Mouse (Mus musculus): Measurements from ENCODE around the gene Nr5a2.

Gene Nr5a2

GRCm38 (mm10) chr1:136948511-136949275 is 11.6 kb downstream of the Nr5a2 start:
- no peak for DNase-seq

GRCm38 (mm10) chr1:136948127-136948422 is 12.2 kb downstream of the Nr5a2 start:
- DNase-seq = no peak

GRCm38 (mm10) chr1:136947394-136948126 is 12.7 kb downstream of the Nr5a2 start:
- no peak for DNase-seq

GRCm38 (mm10) chr1:136946806-136947393 is 13.3 kb downstream of the Nr5a2 start:
- DNase-seq = no peak

- DNase-seq = no peak
Observed at GRCm38 (mm10) chr1:136946404-136946803, 13.8 kb downstream of the Nr5a2 start.

- DNase-seq = no peak
Observed at GRCm38 (mm10) chr1:136945876-136946275, 14.4 kb downstream of the Nr5a2 start.

- DNase-seq = no peak
Observed at GRCm38 (mm10) chr1:136945426-136945825, 14.8 kb downstream of the Nr5a2 start.

- DNase-seq = no peak
Observed at GRCm38 (mm10) chr1:136940603-136941002, 19.6 kb downstream of the Nr5a2 start.

- no peak for DNase-seq
Observed at GRCm38 (mm10) chr1:136939220-136939619, 21.0 kb downstream of the Nr5a2 start.

GRCm38 (mm10) chr1:136935960-136936324 is 24.3 kb downstream of the Nr5a2 start:
- DNase-seq = no peak

GRCm38 (mm10) chr1:136935316-136935959 is 24.8 kb downstream of the Nr5a2 start:
- DNase-seq = no peak

- no peak for DNase-seq
Observed at GRCm38 (mm10) chr1:136934051-136934450, 26.2 kb downstream of the Nr5a2 start.

- no peak for DNase-seq
Observed at GRCm38 (mm10) chr1:136931026-136931425, 29.2 kb downstream of the Nr5a2 start.

- DNase-seq = no peak
Observed at GRCm38 (mm10) chr1:136929743-136930142, 30.5 kb downstream of the Nr5a2 start.

GRCm38 (mm10) chr1:136927428-136927827 is 32.8 kb downstream of the Nr5a2 start:
- no peak for DNase-seq

GRCm38 (mm10) chr1:136926026-136926425 is 34.2 kb downstream of the Nr5a2 start:
- no peak for DNase-seq

- no peak for DNase-seq
Observed at GRCm38 (mm10) chr1:136920089-136920488, 40.2 kb downstream of the Nr5a2 start.

- DNase-seq = no peak
Observed at GRCm38 (mm10) chr1:136918791-136919190, 41.5 kb downstream of the Nr5a2 start.

- no peak for DNase-seq
Observed at GRCm38 (mm10) chr1:136915438-136915837, 44.8 kb downstream of the Nr5a2 start.

GRCm38 (mm10) chr1:136911996-136912395 is 48.3 kb downstream of the Nr5a2 start:
- no peak for DNase-seq

- no peak for DNase-seq
Observed at GRCm38 (mm10) chr1:136911594-136911860, 48.7 kb downstream of the Nr5a2 start.

- DNase-seq = no peak
Observed at GRCm38 (mm10) chr1:136910741-136911593, 49.3 kb downstream of the Nr5a2 start.

- no peak for DNase-seq
Observed at GRCm38 (mm10) chr1:136910144-136910543, 50.1 kb downstream of the Nr5a2 start.
